Mouse (Mus musculus) lung, postnatal 0 days (tissue): Measurements from ENCODE around the gene Txn2. TPM values are rescaled to one million over a fixed set of nuclear protein-coding genes. Genes with fewer than 3 reads are reported as not detected.

Source experiments
- ATAC-seq: fragments of 200-750 bp; cut with Nextera tagmentation; 2 replicates; pipeline ENCODE4 v1.8.0; 2017; ENCODE audit warnings: moderate library complexity
- DNase-seq: peaks from one replicate; pipeline ENCODE4 v3.0.0-alpha.2; 2016; ENCODE audit warnings: low spot score
- H3K27ac ChIP-seq: fragments of 300-500 bp; sonication (generic); 2 replicates; pipeline ENCODE4 v1.5.1; 2014; ENCODE audit warnings: antibody characterized with exemption, mild to moderate bottlenecking, low read length, mixed read lengths
- H3K27me3 ChIP-seq: fragments of 300-500 bp; sonication (generic); replicated peaks from 2 replicates; pipeline ENCODE4 v1.6.1; 2014; ENCODE audit warnings: low read length, mixed read lengths; ENCODE audit not compliant: insufficient read depth
- H3K36me3 ChIP-seq: fragments of 300-500 bp; sonication (generic); 2 replicates; pipeline ENCODE4 v1.6.1; 2014; ENCODE audit warnings: low read length, mixed read lengths; ENCODE audit not compliant: insufficient read depth
- H3K4me1 ChIP-seq: fragments of 300-500 bp; sonication (generic); 2 replicates; pipeline ENCODE4 v1.6.1; 2014; ENCODE audit warnings: antibody characterized with exemption, low read depth, low read length, mixed read lengths; ENCODE audit not compliant: insufficient read depth
- H3K4me2 ChIP-seq: fragments of 300-500 bp; sonication (generic); replicated peaks from 2 replicates; pipeline ENCODE4 v1.6.1; 2014; ENCODE audit warnings: low read depth, mild to moderate bottlenecking, low read length, moderate library complexity, mixed read lengths
- H3K4me3 ChIP-seq: fragments of 300-500 bp; sonication (generic); 2 replicates; pipeline ENCODE4 v1.5.1; 2014; ENCODE audit warnings: low read depth, low read length
- H3K9ac ChIP-seq: fragments of 300-500 bp; sonication (generic); replicated peaks from 2 replicates; pipeline ENCODE4 v1.6.1; 2014; ENCODE audit warnings: low read depth, mild to moderate bottlenecking
- H3K9me3 ChIP-seq: fragments of 300-500 bp; sonication (generic); 2 replicates; pipeline ENCODE4 v1.6.1; 2016; ENCODE audit warnings: low read length, mixed read lengths
- CTCF ChIP-seq: IDR thresholded peaks from 2 replicates; pipeline ENCODE4 v1.5.1; 2016; ENCODE audit warnings: antibody characterized with exemption, mild to moderate bottlenecking
- EP300 ChIP-seq: IDR thresholded peaks from 2 replicates; pipeline ENCODE4 v1.6.1; 2016; ENCODE audit warnings: antibody characterized with exemption, mild to moderate bottlenecking, control low read depth
- WGBS: fragments of 180-500 bp; shearing (Covaris S2); extraction: QIAGEN DNeasy Blood & Tissue Kit; methylation state at CpG from one replicate; pipeline ENCODE4 v1.1.7; 2014; 5-methylcytosine and 5-hydroxymethylcytosine counted together
- polyA plus RNA-seq: library from polyadenylated mRNA; unstranded; fragments of >200 nt; fragmentation: Nextera tagmentation; extraction: Ambion mirVana; gene quantifications from 2 replicates; pipeline ENCODE4 v1.2.1, GENCODE M21; 2015

Gene Txn2
- polyA plus RNA-seq, 1 experiment from 2014 or later, result 122 TPM

- no peak overlapping the region for H3K9ac ChIP-seq
- ATAC-seq (no peak), DNase-seq (no peak)
- H3K4me3 ChIP-seq, result no peak overlapping the region
- no peak overlapping the region for H3K27ac ChIP-seq
- no peaks in the 10 kb centered on the region for H3K27me3 ChIP-seq
- peak; percentile 13; the same call in 1 of the 2 replicates for TF ChIP-seq CTCF
- TF ChIP-seq EP300, result no peak
- H3K9me3 ChIP-seq, result no peaks in the 10 kb centered on the region
- whole genome bisulfite sequencing, result 77% methylated on average over 9 of the region's 9 CpGs
- H3K4me1 ChIP-seq, result peaks cover 8% of the 10 kb centered on the region; the same call in 1 of the 2 replicates
- H3K36me3 ChIP-seq, result peaks cover 75% of the 10 kb centered on the region
- no peak overlapping the region for H3K4me2 ChIP-seq
These were observed 36.3 kb upstream of the Txn2 start for GRCm38 (mm10) chr15:77965117-77965528.

GRCm38 (mm10) chr15:77962447-77962846, 33.6 kb upstream of the Txn2 start:
- ATAC-seq, result no peak
- Histone ChIP-seq H3K27ac (no peak overlapping the region), H3K4me1 (no peaks in the 10 kb centered on the region), H3K9ac (no peak overlapping the region), H3K9me3 (no peaks in the 10 kb centered on the region), H3K27me3 (no peaks in the 10 kb centered on the region), H3K4me2 (no peak overlapping the region), H3K36me3 (peaks cover 77% of the 10 kb centered on the region), H3K4me3 (no peak overlapping the region)
- 93% methylated on average over 5 of the region's 5 CpGs for WGBS
- no peak for TF ChIP-seq CTCF
- TF ChIP-seq EP300, result no peak
- DNase-seq, result no peak

GRCm38 (mm10) chr15:77960693-77961092, 31.9 kb upstream of the Txn2 start:
- Histone ChIP-seq H3K4me3 (no peak overlapping the region), H3K9ac (no peak overlapping the region), H3K27me3 (peaks cover 10% of the 10 kb centered on the region), H3K9me3 (no peaks in the 10 kb centered on the region), H3K4me2 (no peak overlapping the region), H3K27ac (no peak overlapping the region), H3K36me3 (peaks cover 61% of the 10 kb centered on the region), H3K4me1 (peaks cover 10% of the 10 kb centered on the region)
- no peak for ATAC-seq
- no peak for DNase-seq
- TF ChIP-seq CTCF (no peak), EP300 (no peak)
- WGBS, result 84% methylated on average over 6 of the region's 6 CpGs

- ATAC-seq (no peak), DNase-seq (no peak)
- Histone ChIP-seq H3K36me3 (peaks cover 37% of the 10 kb centered on the region), H3K4me1 (peaks cover 10% of the 10 kb centered on the region), H3K9me3 (no peaks in the 10 kb centered on the region), H3K27me3 (peaks cover 10% of the 10 kb centered on the region), H3K4me2 (no peak overlapping the region), H3K9ac (no peak overlapping the region), H3K4me3 (no peak overlapping the region), H3K27ac (no peak overlapping the region)
- TF ChIP-seq CTCF, result no peak
- no peak for TF ChIP-seq EP300
- 53% methylated on average over 3 of the region's 3 CpGs for WGBS
These were observed 29.3 kb upstream of the Txn2 start for GRCm38 (mm10) chr15:77958071-77958470.

- Histone ChIP-seq H3K36me3 (peaks cover 33% of the 10 kb centered on the region), H3K9ac (no peak overlapping the region), H3K4me2 (no peak overlapping the region), H3K27ac (no peak overlapping the region), H3K9me3 (no peaks in the 10 kb centered on the region), H3K27me3 (peaks cover 10% of the 10 kb centered on the region), H3K4me3 (no peak overlapping the region), H3K4me1 (peaks cover 10% of the 10 kb centered on the region)
- ATAC-seq (no peak), DNase-seq (no peak)
- TF ChIP-seq EP300 (no peak), CTCF (no peak)
- 52% methylated on average over 5 of the region's 5 CpGs for WGBS
These were observed 28.8 kb upstream of the Txn2 start for GRCm38 (mm10) chr15:77957625-77958024.

- peak within 1 kb of the TSS; percentile 64 for H3K4me2 ChIP-seq
- H3K27ac ChIP-seq, result no peak within 1 kb of the TSS
- ATAC-seq (peak; percentile 98), DNase-seq (peak; percentile 91)
- WGBS, result 1% methylated on average over 32 of the region's 39 CpGs
- no peak within 1 kb of the TSS for H3K9ac ChIP-seq
- H3K27me3 ChIP-seq, result peaks cover 10% of the 10 kb centered on the region
- peaks cover 21% of the 10 kb centered on the region for H3K36me3 ChIP-seq
- no peaks in the 10 kb centered on the region for H3K9me3 ChIP-seq
- peaks cover 10% of the 10 kb centered on the region for H3K4me1 ChIP-seq
- TF ChIP-seq EP300 (no peak), CTCF (peak; percentile 62)
- H3K4me3 ChIP-seq, result peak within 1 kb of the TSS; percentile 33
These were observed 27.6 kb upstream of the Txn2 start, which contains the start of gene Foxred2 for GRCm38 (mm10) chr15:77956404-77956901. Gene Foxred2, minus strand, starts transcription at chr15:77956722.
